Mouse (Mus musculus) heart, postnatal 0 days (tissue): ENCODE measurements around the gene 9930022D16Rik.

Experiments used
- CTCF ChIP-seq: IDR thresholded peaks from 2 replicates; pipeline ENCODE4 v1.5.1; 2016; ENCODE audit warnings: antibody characterized with exemption, control low read depth, low read depth
- EP300 ChIP-seq: IDR thresholded peaks from 2 replicates; pipeline ENCODE4 v1.6.1; 2016; ENCODE audit warnings: antibody characterized with exemption, low read depth

DNA sequence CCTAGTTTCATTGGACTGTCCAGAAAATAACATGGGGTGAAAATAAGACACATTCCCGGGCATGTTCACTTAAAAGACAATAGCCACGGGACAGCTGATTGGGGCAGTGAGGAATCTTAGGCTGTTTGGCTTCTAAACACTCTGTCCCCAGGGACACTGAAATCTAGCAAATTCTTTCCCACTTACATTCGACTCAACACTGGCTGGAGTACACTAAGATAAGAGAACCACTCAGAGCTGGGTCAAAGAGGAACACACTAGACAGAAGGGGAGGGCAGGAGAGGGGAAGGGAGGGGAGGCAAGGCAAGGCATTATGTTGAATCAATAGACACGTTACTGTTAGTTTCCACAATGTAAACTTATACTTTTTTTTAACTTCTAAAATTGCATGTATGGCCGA, 46.9 kb downstream of the 9930022D16Rik start:
- TF ChIP-seq EP300, result no peak
- TF ChIP-seq CTCF, result no peak
